Mouse (Mus musculus): ENCODE measurements around the gene Cxcl5.

- TF ChIP-seq POLR2A (IDR thresholded peaks at IDR 0.05; ENCODE audit: low read depth, low read length) (no peak), CTCF (conservative IDR thresholded peaks at IDR 0.05; ENCODE audit: insufficient read depth, insufficient read length, low read depth, low read length) (no peak)
Observed at GRCm38 (mm10) chr5:90765821-90766606, 6.9 kb downstream of the Cxcl5 start.
